Mouse (Mus musculus): Measurements from ENCODE around the gene Naa25. TPM values are rescaled to one million over a fixed set of nuclear protein-coding genes. Genes with fewer than 3 reads are reported as not detected.

Gene Naa25
- polyA plus RNA-seq, 1 experiment = 10.0 TPM

GRCm38 (mm10) chr5:121448450-121448849 lies 50.7 kb downstream of the Naa25 start:
- WGBS = 94% methylated on average over 3 of the region's 3 CpGs
- Histone ChIP-seq H3K4me1 (ENCODE audit: control insufficient read depth, insufficient read depth, low read length) (peaks cover 4% of the 10 kb centered on the region; the same call in 1 of the 2 replicates), H3K4me3 (replicated peaks; ENCODE audit: extremely low read depth, low read depth, low read length) (no peak overlapping the region)
- TF ChIP-seq POLR2A (IDR thresholded peaks at IDR 0.05; ENCODE audit: borderline replicate concordance, extremely low read depth, low read depth, low read length) = no peak
- TF ChIP-seq CTCF (IDR thresholded peaks at IDR 0.05; ENCODE audit: insufficient read depth, low read length) = 0 out of 2 replicates have a peak, but pooled peaks have one; percentile 17
- DNase-seq = no peak

- DNase-seq = peak; percentile 48
- Histone ChIP-seq H3K4me1 (ENCODE audit: control insufficient read depth, insufficient read depth, low read length) (peaks cover 8% of the 10 kb centered on the region; the same call in 1 of the 2 replicates), H3K4me3 (replicated peaks; ENCODE audit: extremely low read depth, low read depth, low read length) (no peak overlapping the region)
- TF ChIP-seq POLR2A (IDR thresholded peaks at IDR 0.05; ENCODE audit: borderline replicate concordance, extremely low read depth, low read depth, low read length) (no peak), CTCF (IDR thresholded peaks at IDR 0.05; ENCODE audit: insufficient read depth, low read length) (no peak)
- WGBS = 52% methylated on average over 6 of the region's 6 CpGs
These were observed 52.2 kb downstream of the Naa25 start for GRCm38 (mm10) chr5:121449976-121450375.

- DNase-seq = no peak
- TF ChIP-seq CTCF (IDR thresholded peaks at IDR 0.05; ENCODE audit: insufficient read depth, low read length) (no peak), POLR2A (IDR thresholded peaks at IDR 0.05; ENCODE audit: borderline replicate concordance, extremely low read depth, low read depth, low read length) (no peak)
These were observed 52.7 kb downstream of the Naa25 start for GRCm38 (mm10) chr5:121450476-121450875.

GRCm38 (mm10) chr5:121451203-121451602 lies 53.5 kb downstream of the Naa25 start:
- no peak for TF ChIP-seq CTCF (IDR thresholded peaks at IDR 0.05; ENCODE audit: insufficient read depth, low read length)
- no peak for TF ChIP-seq POLR2A (IDR thresholded peaks at IDR 0.05; ENCODE audit: borderline replicate concordance, extremely low read depth, low read depth, low read length)
- WGBS = 12% methylated on average over 8 of the region's 8 CpGs
- DNase-seq = no peak
- Histone ChIP-seq H3K4me3 (replicated peaks; ENCODE audit: extremely low read depth, low read depth, low read length) (no peak overlapping the region), H3K4me1 (ENCODE audit: control insufficient read depth, insufficient read depth, low read length) (peaks cover 8% of the 10 kb centered on the region; the same call in 1 of the 2 replicates)

More at GRCm38 (mm10) chr5:121450476-121450875, 52.7 kb downstream of the Naa25 start:
- 76% methylated on average over 9 of the region's 9 CpGs for WGBS
- Histone ChIP-seq H3K4me1 (ENCODE audit: control insufficient read depth, insufficient read depth, low read length) (peaks cover 8% of the 10 kb centered on the region; the same call in 1 of the 2 replicates), H3K4me3 (replicated peaks; ENCODE audit: extremely low read depth, low read depth, low read length) (no peak overlapping the region)

GRCm38 (mm10) chr5:121451644-121452025 lies 53.9 kb downstream of the Naa25 start, which contains the start of gene Tmem116:
Gene Tmem116, plus strand, starts transcription at chr5:121451893.
- Histone ChIP-seq H3K4me3 (replicated peaks; ENCODE audit: extremely low read depth, low read depth, low read length) (peak within 1 kb of the TSS; percentile 99), H3K4me1 (ENCODE audit: control insufficient read depth, insufficient read depth, low read length) (peaks cover 8% of the 10 kb centered on the region; the same call in 1 of the 2 replicates)
- TF ChIP-seq POLR2A (IDR thresholded peaks at IDR 0.05; ENCODE audit: borderline replicate concordance, extremely low read depth, low read depth, low read length) = no peak
- DNase-seq = no peak
- WGBS = 0% methylated on average over 17 of the region's 17 CpGs

- Histone ChIP-seq H3K4me3 (replicated peaks; ENCODE audit: extremely low read depth, low read depth, low read length) (peak within 1 kb of the TSS; percentile 99), H3K4me1 (ENCODE audit: control insufficient read depth, insufficient read depth, low read length) (peaks cover 8% of the 10 kb centered on the region; the same call in 1 of the 2 replicates)
- peak; percentile 99 for TF ChIP-seq POLR2A (IDR thresholded peaks at IDR 0.05; ENCODE audit: borderline replicate concordance, extremely low read depth, low read depth, low read length)
- no peak for TF ChIP-seq CTCF (IDR thresholded peaks at IDR 0.05; ENCODE audit: insufficient read depth, low read length)
- DNase-seq = peak; percentile 98
- WGBS = under 1% methylated on average over 83 of the region's 97 CpGs
These were observed 54.5 kb downstream of the Naa25 start, which contains the start of gene Erp29 for GRCm38 (mm10) chr5:121452026-121452869. Gene Erp29, minus strand, starts transcription at chr5:121452506.

GRCm38 (mm10) chr5:121452906-121453305 lies 55.2 kb downstream of the Naa25 start:
- WGBS = 4% methylated on average over 9 of the region's 9 CpGs
- Histone ChIP-seq H3K4me1 (ENCODE audit: control insufficient read depth, insufficient read depth, low read length) (peaks cover 8% of the 10 kb centered on the region; the same call in 1 of the 2 replicates), H3K4me3 (replicated peaks; ENCODE audit: extremely low read depth, low read depth, low read length) (peak overlapping the region; percentile 99)
- TF ChIP-seq POLR2A (IDR thresholded peaks at IDR 0.05; ENCODE audit: borderline replicate concordance, extremely low read depth, low read depth, low read length) = no peak
- no peak for TF ChIP-seq CTCF (IDR thresholded peaks at IDR 0.05; ENCODE audit: insufficient read depth, low read length)
- no peak for DNase-seq

- DNase-seq = no peak
- 57% methylated on average over 13 of the region's 13 CpGs for WGBS
- peaks cover 8% of the 10 kb centered on the region; the same call in 1 of the 2 replicates for H3K4me1 ChIP-seq (ENCODE audit: control insufficient read depth, insufficient read depth, low read length)
- no peak overlapping the region for H3K4me3 ChIP-seq (replicated peaks; ENCODE audit: extremely low read depth, low read depth, low read length)
- TF ChIP-seq POLR2A (IDR thresholded peaks at IDR 0.05; ENCODE audit: borderline replicate concordance, extremely low read depth, low read depth, low read length) (no peak), CTCF (IDR thresholded peaks at IDR 0.05; ENCODE audit: insufficient read depth, low read length) (no peak)
These were observed 56.2 kb downstream of the Naa25 start for GRCm38 (mm10) chr5:121453743-121454502.

GRCm38 (mm10) chr5:121454503-121454782 lies 56.7 kb downstream of the Naa25 start:
- TF ChIP-seq POLR2A (IDR thresholded peaks at IDR 0.05; ENCODE audit: borderline replicate concordance, extremely low read depth, low read depth, low read length) = no peak
- TF ChIP-seq CTCF (IDR thresholded peaks at IDR 0.05; ENCODE audit: insufficient read depth, low read length) = no peak
- DNase-seq = no peak
- Histone ChIP-seq H3K4me3 (replicated peaks; ENCODE audit: extremely low read depth, low read depth, low read length) (no peak overlapping the region), H3K4me1 (ENCODE audit: control insufficient read depth, insufficient read depth, low read length) (peaks cover 8% of the 10 kb centered on the region; the same call in 1 of the 2 replicates)
- 60% methylated on average over 3 of the region's 3 CpGs for WGBS

Measured in lung, adult 2 months (tissue).